Comparison of ENCODE assay signal across 16 mouse cellular contexts in the genomic region with DNA sequence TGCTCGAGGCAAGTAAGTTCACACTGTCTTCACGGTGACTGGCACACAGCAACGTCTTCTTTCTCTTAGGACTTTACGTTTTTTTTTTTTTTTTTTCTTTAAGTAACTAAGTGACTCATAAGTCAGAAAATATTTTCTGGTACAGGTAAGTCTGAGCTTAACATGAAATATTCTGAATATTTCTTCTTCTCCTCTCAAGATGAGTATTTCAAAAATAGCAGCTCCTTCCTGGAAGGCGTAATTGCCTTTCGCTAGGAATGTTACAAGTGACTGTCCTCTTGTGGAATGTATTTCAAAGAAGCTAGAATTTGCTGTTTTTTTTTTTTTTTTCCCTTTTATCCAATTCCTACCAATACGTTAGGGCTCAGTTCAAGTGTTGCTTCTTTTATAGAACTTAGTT.
"Had no signal": no experiment of that assay in that cellular context is flagged by ENCODE, and none has a peak within 500 bp of the region (broad histone marks: within the 10 kb centered on the region; RNA-seq: fewer than 3 reads in every experiment).

No protein-coding gene starts in this region.

- H3K27ac ChIP-seq: neural tube, embryonic 13.5 days; neural tube, embryonic 15.5 days; stomach, embryonic 15.5 days; stomach, postnatal 0 days had no signal

- H3K4me2 ChIP-seq: neural tube, embryonic 13.5 days; neural tube, embryonic 15.5 days; stomach, embryonic 15.5 days had no signal

- H3K9ac ChIP-seq: neural tube, embryonic 13.5 days; neural tube, embryonic 15.5 days; stomach, embryonic 15.5 days had no signal

- H3K4me3 ChIP-seq: neural tube, embryonic 13.5 days; neural tube, embryonic 15.5 days; stomach, embryonic 15.5 days had no signal

- H3K9me3 ChIP-seq: neural tube, embryonic 13.5 days; neural tube, embryonic 15.5 days; stomach, embryonic 15.5 days had no signal

- H3K4me1 ChIP-seq: neural tube, embryonic 13.5 days; neural tube, embryonic 15.5 days; stomach, embryonic 15.5 days had no signal

- DNase-seq: retina, postnatal 1 day; right cerebral cortex, adult 18-20 months; right cerebral cortex, postnatal 14 days; right cerebral cortex, postnatal 25 days; right cerebral cortex, postnatal 4 days; spleen, adult 18-20 months; thymus, adult 18-20 months; thymus, adult 2 months; thymus, postnatal 14 days; thymus, postnatal 25 days; thymus, postnatal 36 days; thymus, postnatal 4 days had no signal

- H3K27me3 ChIP-seq: neural tube, embryonic 13.5 days; neural tube, embryonic 15.5 days; stomach, embryonic 15.5 days had no signal

- H3K36me3 ChIP-seq: neural tube, embryonic 13.5 days; neural tube, embryonic 15.5 days; stomach, embryonic 15.5 days had no signal
